Mouse (Mus musculus) kidney, adult 9 months (tissue): ENCODE measurements around the gene Sema3a.

Source experiments
- DNase-seq: peaks from one replicate; pipeline ENCODE4 v3.0.0; 2022

Gene Sema3a

DNA sequence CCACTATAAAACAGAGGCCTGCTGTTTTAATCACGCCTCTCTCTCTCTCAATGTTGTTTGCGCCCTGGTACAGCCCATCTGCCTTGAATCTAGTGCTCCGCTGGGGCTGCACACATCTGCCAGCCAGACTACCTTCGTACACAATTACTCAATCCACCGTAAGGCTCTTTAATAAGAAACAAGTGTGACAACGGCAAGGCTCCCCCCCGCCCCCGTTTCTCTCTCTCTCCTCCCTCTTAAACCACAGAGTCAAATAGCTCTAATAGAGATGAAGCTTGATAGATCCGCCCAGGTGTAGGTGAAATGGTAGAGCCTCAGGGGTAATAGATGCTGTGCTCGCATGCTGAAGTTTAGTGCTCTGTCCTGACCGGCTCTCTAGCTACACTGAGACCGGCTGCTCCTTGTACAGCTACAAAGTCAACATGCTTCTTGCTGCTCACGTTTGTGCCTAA is at the start of gene Sema3a:
Gene Sema3a, plus strand, starts transcription at position 174 of the 452 bp plus-strand sequence.
- no peak for DNase-seq

DNA sequence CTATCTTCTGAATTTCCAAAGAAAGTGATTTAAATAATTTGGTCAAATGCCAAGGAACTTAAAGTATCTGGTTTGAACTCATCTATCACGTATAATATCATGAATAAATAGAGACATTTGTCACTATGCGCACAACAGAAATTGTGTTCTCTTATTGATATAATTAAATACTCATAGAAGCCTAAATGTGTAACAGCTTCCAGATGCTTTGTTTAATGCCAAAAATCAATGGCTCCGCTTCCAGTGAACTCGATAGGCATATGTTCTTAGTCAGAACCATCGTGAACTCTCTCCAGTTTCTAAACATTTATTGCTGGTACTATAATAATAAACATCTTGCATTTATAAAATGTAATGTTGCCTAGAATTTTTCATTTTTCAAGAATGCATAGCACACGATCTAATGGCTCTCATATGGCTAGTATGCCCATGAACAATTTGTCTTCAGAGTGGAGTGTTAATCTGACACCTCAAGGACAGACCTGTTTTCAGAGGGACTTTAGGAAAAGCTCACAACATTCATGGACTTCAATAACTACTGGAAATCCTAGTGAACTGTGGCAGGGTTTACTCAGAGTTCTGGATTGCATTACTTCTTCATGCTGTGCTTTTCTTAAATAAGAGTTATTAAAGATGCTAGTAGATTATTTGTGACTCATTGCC is 40.3 kb upstream of the Sema3a start:
- DNase-seq: no peak

DNA sequence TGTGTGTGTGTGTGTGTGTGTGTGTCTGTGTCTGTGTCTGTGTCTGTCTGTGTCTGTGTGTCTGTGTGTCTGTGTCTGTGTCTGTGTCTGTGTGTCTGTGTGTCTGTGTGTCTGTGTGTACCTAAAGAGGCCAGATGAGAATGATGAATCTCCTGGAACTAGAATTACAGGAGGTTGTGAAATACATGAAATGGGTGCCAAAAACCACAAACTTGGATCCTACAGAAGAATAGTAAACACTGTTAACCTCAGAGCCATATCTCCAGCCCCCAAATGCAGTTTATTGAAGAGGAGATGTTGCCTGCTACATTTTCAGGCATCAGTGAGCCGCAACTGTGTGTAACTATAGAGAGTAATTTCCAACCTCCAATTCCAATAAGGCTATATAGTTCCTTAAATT is 34.8 kb upstream of the Sema3a start:
- DNase-seq: no peak

DNA sequence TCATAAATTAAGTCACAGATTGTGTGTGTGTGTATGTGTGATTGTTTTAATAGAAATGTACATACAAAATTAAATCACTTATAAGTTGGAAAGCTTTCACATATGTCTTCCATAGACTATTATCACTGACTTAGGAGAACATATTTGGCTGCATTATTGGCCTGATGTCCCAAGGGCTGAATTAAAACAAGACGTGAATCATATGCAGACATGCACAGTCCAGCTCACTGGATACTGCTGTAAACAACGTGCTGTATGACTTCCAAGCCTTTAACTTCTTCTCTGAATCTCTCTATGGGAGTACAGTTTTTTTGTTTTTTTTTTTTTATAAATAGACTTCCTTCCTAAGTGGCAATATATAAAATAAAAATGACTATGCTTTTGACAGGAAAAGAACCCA is 15.7 kb upstream of the Sema3a start:
- DNase-seq: no peak

DNA sequence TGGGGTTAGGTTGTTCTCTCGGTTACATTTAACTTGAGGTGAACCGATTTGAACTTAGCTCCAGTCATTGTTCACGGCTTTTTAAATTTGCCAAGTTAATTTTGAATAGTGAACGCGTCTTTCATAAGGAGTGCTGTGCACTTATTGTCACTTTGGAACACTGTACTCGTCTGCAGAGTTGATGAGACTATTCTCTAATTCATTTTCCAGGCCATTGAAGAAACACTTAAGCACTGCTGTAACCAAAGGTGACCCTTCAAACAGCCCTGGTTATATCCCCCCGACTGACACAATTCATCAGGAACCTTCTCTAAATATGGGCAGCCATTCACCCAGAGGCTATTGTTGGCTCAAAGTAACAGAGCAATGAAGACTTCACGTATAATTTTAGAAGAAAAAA is 8.0 kb upstream of the Sema3a start:
- DNase-seq: no peak

DNA sequence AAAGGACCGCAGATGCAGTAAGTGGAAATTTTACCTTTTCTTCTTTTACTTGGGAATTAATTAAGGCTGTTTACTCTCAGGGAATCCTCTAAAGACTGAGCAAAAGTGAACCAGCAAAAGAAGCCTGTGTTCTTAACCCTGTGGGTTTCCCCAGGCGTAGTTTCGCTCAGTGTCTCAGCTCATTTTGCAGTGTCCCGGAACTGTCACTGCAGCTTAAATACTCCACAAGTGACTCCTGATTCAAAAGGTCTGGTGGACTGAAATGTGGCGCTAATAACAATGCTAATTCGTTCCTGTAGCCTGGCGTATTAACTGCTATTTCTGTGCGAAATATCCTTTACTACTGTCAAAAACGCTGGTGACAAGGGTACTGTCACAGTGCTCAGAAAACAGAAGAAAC is 543 bp downstream of the Sema3a start:
- no peak for DNase-seq

DNA sequence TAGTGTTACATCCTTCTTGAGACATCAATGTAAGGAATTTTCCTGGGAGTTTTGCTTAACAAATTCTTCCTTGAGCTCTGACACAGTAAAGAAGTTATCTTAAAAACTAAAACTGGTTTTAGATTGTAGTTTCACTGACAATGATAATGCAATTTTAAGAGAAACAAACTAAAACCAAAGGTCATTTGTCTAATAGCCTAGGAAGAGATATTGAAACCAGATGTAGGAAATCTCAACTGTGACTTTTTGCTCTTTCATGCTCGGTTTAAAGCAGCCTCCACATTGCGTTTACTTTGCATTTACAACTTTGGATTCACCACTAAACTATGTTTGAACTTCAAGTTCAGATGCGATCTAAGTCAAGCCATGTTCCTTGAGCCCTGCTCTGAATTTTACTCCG is 982 bp downstream of the Sema3a start:
- no peak for DNase-seq

DNA sequence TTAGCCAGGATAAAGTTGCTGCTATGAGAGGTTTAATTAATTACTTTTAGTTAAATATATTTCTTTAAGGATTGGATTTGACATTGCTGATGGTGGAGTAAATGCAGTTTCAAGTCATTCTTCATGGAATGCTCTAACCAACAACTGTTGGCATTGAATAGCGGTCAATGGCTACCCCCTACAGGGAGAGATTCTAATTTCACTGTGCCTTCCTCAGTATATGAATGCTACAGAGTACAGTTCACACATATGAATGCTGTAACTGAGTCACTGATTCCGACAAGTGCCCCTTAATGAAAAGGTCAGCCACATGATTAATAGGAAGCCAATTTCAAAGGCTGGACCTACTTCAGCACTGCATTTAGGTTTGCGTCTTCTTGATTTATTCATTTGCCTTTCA is 1.9 kb downstream of the Sema3a start:
- no peak for DNase-seq

DNA sequence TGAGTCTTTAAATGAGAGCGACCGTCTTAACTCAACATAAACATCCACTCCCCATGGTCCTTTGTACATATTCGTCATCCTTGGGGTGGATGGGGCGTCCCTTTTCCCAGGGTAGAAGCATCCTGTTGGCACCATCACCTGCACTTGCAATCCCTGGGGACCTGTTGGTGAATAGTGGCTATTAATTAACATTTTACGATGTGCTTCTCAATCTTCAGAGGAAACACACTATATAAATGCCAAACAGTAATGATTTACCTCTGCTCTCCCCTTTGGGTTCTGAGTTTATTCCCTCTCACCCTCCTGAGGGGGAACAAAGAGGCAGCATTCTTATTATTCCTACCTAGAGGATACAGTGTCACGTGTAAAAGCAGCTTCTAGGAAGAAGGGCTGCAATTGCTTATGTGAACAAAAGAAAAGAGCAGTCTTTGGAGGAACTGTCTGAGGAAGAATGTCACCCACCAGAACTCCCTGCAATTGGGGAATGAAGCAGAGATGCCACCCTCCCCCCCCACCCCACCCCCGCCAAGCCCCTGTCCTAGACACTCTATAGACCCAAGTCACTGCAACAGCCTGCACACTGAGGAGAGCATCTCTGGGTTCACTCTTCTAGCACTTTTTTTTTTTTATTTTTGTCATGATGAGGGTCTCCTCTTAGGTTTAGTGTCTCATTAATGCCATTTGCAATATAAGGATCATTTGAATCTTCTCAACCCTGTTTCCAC is 19.7 kb downstream of the Sema3a start:
- no peak for DNase-seq

DNA sequence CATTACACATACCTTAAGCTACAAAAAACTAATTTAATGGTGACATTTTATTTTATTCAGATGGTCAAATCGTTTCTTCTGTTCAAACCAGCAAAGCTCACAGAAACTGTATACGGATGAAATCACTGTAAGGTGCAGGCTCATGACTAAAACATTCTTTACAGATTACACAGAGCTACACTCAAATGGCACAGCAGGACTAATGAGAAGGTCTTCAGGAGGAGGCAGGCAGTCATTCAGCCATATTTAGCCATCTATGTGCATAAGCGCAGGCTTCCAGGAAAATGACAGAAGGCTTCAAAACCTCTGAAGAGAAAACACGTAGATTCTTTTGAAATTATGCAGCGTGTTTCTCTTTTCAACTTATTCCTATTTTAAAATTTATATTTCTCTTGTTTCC is 24.7 kb downstream of the Sema3a start:
- DNase-seq: no peak

DNA sequence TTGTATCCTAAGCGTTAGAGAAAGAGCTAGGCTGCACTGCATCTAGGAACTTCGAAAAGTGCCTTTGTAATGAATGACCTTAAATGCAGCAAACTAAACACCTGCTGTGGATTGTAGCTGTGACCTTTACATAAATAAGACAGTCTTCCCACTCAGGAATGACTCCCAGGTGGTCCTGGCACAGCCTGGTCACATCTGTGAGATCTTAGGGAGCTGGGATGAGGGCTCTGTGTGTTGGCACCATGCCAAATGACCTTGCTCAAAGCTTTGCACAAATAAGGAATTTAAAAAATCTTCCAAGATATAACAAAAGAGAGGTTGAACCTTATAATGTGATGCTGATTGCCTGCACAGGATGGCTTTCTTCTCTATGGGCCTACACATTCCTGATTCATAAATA is 25.8 kb downstream of the Sema3a start:
- DNase-seq: no peak

DNA sequence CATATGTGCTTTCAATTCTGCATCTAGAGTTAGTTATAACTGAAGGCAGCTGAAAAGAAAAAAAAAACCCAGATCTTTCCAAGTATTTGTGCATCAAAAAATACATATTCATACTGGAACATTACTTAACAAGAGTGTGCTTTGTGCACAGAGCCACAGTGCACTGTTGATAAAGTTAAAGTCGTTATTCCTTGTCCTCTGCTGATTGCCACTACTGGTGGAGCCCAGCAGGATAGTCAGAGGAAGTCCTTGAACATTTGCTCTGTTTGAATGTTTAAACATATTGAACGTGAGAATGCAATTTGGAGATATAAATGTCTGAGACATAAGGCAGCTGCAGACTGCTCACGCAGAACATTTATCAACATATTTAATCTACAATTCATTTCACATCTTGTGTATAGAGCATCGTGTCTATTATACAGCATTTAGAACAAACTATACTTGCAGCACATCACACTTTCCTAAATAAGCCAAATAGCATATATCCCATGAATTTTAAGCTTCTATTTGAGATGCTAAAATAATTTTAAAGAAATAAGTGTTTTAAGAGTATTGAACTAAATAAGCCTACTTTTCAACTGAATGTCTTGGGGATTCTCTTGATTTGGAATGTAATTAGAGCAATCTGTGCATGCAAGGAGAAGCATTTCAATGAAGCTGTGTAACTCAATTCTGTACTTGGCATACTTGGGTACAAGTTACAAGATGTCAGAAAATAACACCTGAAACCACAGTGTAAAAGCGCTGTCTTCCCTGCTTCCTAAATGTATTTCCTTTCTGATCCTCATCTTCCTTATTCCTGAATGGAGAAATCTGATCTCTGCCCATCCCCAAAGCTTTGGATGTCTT is 32.8 kb downstream of the Sema3a start:
- DNase-seq: no peak

DNA sequence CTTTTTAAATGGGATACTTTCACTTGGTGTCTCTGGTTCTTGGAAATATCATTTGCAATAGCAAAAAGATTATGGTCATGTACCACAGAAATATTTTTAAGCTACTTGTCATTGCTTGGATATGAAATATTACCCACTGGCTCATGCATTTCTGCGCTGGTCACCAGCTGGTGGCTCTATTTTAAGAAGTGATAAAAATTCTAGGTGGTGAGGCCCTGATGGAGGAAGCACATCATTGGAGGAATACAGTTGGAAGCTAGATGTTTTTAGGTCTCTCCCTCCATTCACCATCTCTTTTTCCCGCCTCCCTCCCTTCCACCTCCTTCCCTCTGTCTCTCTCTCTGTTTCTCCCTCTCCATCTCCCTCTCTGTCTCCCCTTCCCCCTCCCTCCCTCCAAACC is 57.0 kb downstream of the Sema3a start:
- DNase-seq: no peak

DNA sequence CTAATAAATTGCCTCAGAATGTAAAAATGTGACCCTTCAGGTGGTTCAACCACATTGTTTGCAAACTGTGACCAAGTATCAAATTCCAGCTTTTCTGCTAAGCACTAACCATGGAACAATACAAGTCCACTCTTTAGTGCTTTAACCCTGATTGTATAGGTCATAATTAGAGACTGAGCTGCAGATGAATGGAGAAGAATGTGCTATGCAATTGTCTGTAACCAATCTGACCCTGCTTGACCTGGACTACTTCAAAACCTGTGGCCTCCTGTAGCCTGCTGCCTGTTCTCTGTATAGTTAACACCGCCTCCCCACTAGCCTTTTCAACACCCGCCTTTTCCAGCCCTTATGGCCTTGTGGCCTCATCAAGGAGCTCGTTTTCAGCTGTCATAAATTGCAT is 72.7 kb downstream of the Sema3a start:
- no peak for DNase-seq

DNA sequence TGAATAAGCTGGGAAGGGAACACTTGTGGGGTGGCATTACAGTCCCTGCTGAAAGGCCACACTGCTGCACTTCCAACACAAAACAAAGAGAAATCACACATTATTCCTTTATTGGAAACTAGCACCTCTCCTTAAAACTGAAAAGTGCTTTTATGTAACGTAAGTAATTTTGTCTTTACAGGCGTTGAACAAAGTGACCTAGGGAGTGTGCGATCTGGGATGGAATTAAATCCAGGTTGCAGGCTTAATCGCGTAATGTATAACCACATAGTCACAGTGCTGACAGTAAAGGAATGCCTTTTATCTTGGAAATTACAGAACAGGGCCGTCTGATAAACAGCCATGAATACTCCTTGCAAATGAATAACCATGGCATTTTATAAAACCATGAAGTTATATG is 74.5 kb downstream of the Sema3a start:
- no peak for DNase-seq

DNA sequence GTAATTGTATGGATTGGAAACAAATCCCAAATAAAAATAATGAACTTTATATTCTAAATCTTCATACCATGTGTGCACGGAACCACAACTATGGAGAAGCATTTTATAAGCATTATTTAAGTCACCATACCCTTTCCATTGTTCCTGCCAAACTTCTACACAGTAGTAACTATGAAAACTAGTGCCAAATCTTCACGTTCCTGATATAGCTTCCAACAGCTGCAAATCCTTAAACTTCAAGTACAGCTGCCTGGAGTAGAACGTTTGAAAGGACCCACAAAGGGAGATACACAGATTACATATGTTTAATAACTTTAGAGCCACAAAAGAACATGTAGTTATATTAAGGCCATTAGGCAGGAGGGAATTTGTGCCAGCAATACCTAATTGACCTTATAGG is 130.1 kb downstream of the Sema3a start:
- DNase-seq: no peak

DNA sequence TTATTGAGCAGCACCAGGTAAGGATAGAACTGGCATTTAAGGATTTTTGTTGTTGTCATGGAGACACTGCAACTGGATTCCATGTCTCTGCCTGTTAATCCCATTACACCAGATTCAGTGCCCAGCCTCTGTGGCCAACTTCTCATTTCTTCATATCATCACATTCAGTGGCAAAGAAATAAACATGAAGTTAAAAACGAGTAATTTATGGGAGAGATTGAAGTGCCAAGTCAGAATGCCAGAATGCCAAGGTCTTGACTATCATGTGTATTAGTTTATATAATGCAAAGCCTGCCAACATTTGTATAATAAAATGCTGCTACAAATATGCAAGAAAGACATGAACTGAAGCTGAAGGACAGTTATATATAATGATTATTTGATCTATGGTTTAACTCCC is 131.1 kb downstream of the Sema3a start:
- no peak for DNase-seq

DNA sequence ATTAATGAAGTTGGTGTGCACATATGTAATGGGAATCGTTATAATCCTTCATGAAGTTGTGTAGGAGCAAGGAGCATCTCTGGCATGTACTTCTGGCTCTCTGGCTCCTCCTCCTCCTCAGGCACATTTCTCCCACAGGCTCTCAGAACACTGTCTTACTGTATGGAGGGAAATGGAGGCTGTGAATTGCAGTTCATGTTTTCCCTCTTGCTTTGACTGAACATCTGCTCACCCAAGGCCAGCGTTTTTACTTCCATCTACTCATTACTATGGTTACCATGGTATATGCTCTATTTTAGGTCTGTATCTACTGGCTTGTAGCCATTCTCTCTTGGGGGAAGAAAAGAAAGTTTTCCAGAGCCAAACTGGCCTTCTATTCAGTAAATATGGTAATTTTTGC is 137.9 kb downstream of the Sema3a start:
- no peak for DNase-seq

DNA sequence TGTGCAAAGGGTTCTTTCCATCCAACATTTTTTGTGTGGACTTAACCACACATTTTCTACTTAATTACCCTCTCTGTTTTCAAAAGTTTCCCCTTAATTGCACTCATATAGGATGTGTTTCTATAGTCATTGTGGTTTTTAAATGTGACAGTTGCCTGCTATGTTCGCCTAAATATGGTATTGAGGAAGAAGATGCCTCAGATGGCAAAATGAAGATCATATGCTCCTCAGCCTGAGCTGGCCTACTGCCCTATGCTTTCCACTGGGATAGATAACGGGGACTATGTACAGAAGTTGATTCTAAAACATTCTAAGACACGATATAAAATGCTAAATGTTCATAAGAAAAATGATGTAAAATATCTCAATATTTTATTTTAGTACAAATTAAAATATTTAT is 138.3 kb downstream of the Sema3a start:
- DNase-seq: no peak

DNA sequence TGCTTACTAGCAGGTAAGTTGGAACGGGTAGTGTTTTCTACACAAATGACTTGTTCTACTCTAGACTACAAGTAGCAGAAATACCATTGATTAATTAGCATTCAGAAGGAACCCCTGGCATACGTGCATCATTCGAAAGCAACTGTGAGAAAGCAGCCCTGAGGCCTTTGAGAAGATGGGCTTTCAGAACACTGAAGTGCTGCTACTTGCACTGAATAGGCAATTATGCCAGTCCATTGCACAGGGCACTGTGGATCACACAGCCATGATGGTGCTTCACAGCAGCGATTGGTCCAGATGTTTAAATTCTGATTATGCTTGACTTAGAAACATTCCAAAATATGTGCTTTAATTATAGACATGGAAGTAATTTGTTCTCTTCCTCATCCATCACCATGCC is 187.5 kb downstream of the Sema3a start:
- DNase-seq: no peak

DNA sequence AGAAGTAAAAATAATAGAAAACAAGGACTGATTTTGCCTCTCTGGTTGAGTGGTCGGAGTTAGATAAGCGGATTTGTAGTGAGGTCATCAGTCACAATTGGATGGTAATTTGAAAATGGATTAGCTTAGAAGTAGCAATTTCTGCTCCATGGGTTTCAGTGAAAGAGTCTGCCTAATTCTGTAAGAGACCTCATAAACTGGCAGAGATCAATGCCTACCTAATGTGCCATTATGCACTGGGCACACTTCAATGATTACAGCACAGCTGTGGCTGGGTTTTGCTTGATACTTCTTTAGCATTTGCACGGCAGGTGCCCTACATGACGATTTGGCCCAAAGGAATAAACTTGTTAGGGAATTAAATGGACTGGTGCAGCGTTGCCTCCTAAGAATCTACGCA is 188.8 kb downstream of the Sema3a start:
- no peak for DNase-seq

DNA sequence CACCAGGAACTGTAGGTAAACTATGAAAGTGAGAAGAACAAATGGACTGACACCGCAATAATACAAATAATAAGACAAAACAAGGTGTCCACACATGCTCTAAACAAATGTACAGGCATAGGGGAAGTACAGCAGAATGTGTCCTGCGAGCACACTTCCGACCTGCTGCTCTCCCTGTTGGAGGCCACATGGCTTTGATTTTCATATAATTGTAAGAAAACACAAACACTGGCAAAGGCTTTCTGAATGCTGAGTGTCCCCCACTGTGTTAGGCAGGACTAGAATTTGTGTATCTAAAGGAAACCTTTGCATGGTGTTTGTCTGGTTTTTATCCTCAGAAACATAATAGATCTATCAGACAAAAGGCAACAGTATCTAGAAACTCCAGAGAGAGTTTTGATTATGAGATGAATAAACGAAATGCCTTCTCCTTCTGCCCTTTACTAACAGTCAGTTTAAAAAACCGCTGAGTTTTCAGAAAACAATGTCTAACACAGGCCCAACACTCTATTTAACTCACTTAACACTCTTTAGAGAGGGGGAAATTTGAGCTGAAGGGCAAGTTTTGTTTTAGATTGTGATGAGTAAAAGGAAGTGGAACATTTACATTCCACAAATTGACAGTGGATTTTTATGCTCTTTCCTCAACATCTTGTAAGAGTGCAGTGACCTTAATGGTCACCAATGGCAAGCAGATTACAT is 193.7 kb downstream of the Sema3a start:
- no peak for DNase-seq

DNA sequence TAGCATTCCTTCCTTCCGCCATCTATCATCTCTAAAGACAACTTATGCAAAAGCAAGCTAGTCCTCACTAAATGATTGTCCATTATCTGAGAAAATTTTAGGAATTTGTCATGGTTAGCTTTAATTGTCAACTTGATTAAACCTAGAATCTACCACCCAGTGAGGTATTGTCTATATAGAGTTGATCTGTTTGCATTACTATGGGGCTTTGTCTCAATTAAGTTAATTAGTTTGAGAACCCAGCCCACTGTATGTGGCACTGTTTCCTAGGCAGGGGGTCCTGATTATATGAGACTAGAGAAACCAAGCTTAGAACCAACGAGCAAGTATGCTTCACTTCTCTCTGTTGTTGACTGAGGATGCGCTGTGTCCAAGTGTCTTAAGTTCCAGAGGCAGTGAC is 194.9 kb downstream of the Sema3a start:
- DNase-seq: no peak
